Mouse (Mus musculus): Measurements from ENCODE around the gene Pgc.

GRCm38 (mm10) chr17:47754246-47754645, 27.6 kb downstream of the Pgc start:
- TF ChIP-seq CTCF (IDR thresholded peaks at IDR 0.05; ENCODE audit: borderline replicate concordance, extremely low read depth, insufficient read depth, insufficient read length) = no peak
- no peak for TF ChIP-seq POLR2A (IDR thresholded peaks at IDR 0.05; ENCODE audit: borderline replicate concordance, extremely low read depth, insufficient read depth, insufficient read length, poor library complexity, severe bottlenecking)

All from brain, embryonic 14.5 days (tissue).